Mouse (Mus musculus): ENCODE measurements at regions not wholly inside any gene's neighbourhood (a gene's known extent, or its start where the extent isn't known, plus 50 kb on each side); places are given as distances from the start of the nearest gene placed in this dataset.

- Histone ChIP-seq H3K27ac (replicated peaks; ENCODE audit: low read depth, low read length) (no peak overlapping the region), H3K36me3 (ENCODE audit: control insufficient read depth, insufficient read depth, low read length) (no peaks in the 10 kb centered on the region), H3K9ac (ENCODE audit: low read depth, low read length) (peak overlapping the region; percentile 52), H3K4me2 (ENCODE audit: low read depth, low read length) (peak overlapping the region; percentile 64), H3K4me3 (ENCODE audit: low read depth, low read length) (peak overlapping the region; percentile 38), H3K9me3 (ENCODE audit: control insufficient read depth, low read length) (no peaks in the 10 kb centered on the region), H3K27me3 (replicated peaks; ENCODE audit: control insufficient read depth, insufficient read depth, low read length) (no peaks in the 10 kb centered on the region), H3K4me1 (ENCODE audit: control insufficient read depth, insufficient read depth, low read length) (no peaks in the 10 kb centered on the region)
- ATAC-seq (ENCODE audit: low read depth) (peak; percentile 53; the same call in 1 of the 2 replicates), DNase-seq (ENCODE audit: low spot score) (peak; percentile 62)
- WGBS, result 15% methylated on average over 24 of the region's 26 CpGs
These were observed 55.7 kb upstream of the Hnrnpa3 start for GRCm38 (mm10) chr2:75603175-75603871.

DNA sequence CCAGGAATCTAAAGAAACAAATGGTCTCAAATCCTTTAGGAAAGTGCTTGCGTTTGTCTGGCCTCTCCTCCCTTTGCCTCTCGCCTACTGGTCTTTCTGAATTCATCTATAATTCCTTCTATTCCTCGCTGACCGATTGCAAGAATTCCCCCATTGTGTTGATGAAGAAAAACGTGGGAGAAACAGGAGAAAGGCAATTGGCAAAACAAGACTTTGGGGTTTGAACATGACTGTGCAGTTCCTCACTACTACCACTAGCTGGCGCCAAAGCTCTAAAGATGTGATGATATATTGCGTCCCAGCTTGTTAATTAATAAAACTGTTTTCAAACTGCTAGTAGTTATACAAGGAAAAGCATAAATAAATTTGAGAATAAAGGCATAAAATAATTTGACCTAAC lies 53.4 kb upstream of the Hnrnpa3 start:
- peak overlapping the region; percentile 49 for H3K9ac ChIP-seq (ENCODE audit: low read depth, low read length)
- DNase-seq (ENCODE audit: low spot score), result peak; percentile 77

DNA sequence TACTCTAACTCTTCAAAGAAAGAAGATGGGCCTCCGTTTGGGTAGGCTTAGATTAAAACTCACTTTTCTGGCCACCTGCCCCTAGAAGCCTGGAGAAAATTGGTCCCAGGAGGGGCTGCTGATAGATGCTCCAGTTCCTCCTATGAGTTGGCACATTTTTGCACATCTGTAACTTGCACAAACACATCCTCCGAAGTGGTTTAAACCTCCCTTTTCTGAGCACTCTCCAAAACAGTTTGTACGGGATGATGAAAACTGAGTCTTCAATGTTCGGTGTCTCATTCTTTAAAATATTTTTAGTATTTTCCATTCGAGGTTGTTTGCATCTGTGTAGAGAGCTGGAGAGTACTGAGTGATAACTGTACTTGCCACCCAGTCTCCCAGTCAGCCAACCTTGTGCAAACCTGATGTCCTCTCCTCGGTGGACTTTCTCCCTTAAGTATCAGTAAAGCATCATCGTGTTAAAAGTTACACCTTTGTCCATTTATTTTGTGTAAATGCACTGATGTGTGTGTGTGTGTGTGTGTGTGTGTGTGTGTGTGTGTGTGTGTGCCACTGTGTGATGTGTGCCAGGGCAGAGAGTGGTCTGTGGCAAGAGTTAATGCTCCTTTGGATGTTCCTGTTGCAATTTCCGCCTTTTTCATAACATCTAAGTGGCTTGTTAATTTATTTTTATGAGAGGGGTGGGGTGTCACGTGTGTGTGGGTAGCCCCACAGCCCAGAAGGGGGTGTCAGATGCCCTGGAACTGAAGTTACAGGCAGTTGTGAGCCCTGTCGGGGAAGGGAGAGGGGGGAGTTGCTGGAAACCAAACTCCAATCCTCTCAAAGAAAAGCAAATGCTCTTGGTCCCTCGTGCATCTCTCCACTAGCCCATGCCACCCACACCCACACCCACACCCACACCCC lies 51.8 kb upstream of the Hnrnpa3 start:
- Histone ChIP-seq H3K27ac (replicated peaks; ENCODE audit: low read depth, low read length) (no peak overlapping the region), H3K4me3 (ENCODE audit: low read depth, low read length) (no peak overlapping the region), H3K4me2 (ENCODE audit: low read depth, low read length) (no peak overlapping the region), H3K4me1 (ENCODE audit: control insufficient read depth, insufficient read depth, low read length) (0 out of 2 replicates have a peak, but pooled peaks cover 2% of the 10 kb centered on the region), H3K27me3 (replicated peaks; ENCODE audit: control insufficient read depth, insufficient read depth, low read length) (peaks cover 7% of the 10 kb centered on the region; the same call in 1 of the 2 replicates), H3K9me3 (ENCODE audit: control insufficient read depth, low read length) (no peaks in the 10 kb centered on the region), H3K9ac (ENCODE audit: low read depth, low read length) (no peak overlapping the region), H3K36me3 (ENCODE audit: control insufficient read depth, insufficient read depth, low read length) (no peaks in the 10 kb centered on the region)
- ATAC-seq (ENCODE audit: low read depth) (no peak), DNase-seq (ENCODE audit: low spot score) (no peak)
- 60% methylated on average over 11 of the region's 11 CpGs for WGBS

More for the DNA sequence above, 53.4 kb upstream of the Hnrnpa3 start:
- no peak overlapping the region for H3K27ac ChIP-seq (replicated peaks; ENCODE audit: low read depth, low read length)
- no peaks in the 10 kb centered on the region for H3K36me3 ChIP-seq (ENCODE audit: control insufficient read depth, insufficient read depth, low read length)
- 4% methylated on average over 7 of the region's 7 CpGs for WGBS
- no peaks in the 10 kb centered on the region for H3K9me3 ChIP-seq (ENCODE audit: control insufficient read depth, low read length)
- H3K27me3 ChIP-seq (replicated peaks; ENCODE audit: control insufficient read depth, insufficient read depth, low read length), result peaks cover 7% of the 10 kb centered on the region; the same call in 1 of the 2 replicates
- H3K4me3 ChIP-seq (ENCODE audit: low read depth, low read length), result no peak overlapping the region
- ATAC-seq (ENCODE audit: low read depth), result no peak
- H3K4me2 ChIP-seq (ENCODE audit: low read depth, low read length), result 0 out of 2 replicates have a peak overlapping the region, but pooled peaks have one; percentile 23
- 0 out of 2 replicates have a peak, but pooled peaks cover 2% of the 10 kb centered on the region for H3K4me1 ChIP-seq (ENCODE audit: control insufficient read depth, insufficient read depth, low read length)

GRCm38 (mm10) chr2:75607958-75608357 lies 51.1 kb upstream of the Hnrnpa3 start:
- no peak overlapping the region for H3K4me2 ChIP-seq (ENCODE audit: low read depth, low read length)
- H3K36me3 ChIP-seq (ENCODE audit: control insufficient read depth, insufficient read depth, low read length), result no peaks in the 10 kb centered on the region
- DNase-seq (ENCODE audit: low spot score) (no peak), ATAC-seq (ENCODE audit: low read depth) (no peak)
- H3K9me3 ChIP-seq (ENCODE audit: control insufficient read depth, low read length), result no peaks in the 10 kb centered on the region
- H3K9ac ChIP-seq (ENCODE audit: low read depth, low read length), result no peak overlapping the region
- WGBS, result 60% methylated on average over 10 of the region's 10 CpGs
- peaks cover 7% of the 10 kb centered on the region; the same call in 1 of the 2 replicates for H3K27me3 ChIP-seq (replicated peaks; ENCODE audit: control insufficient read depth, insufficient read depth, low read length)
- H3K4me1 ChIP-seq (ENCODE audit: control insufficient read depth, insufficient read depth, low read length), result peaks cover 8% of the 10 kb centered on the region; the same call in 1 of the 2 replicates
- no peak overlapping the region for H3K27ac ChIP-seq (replicated peaks; ENCODE audit: low read depth, low read length)
- no peak overlapping the region for H3K4me3 ChIP-seq (ENCODE audit: low read depth, low read length)

GRCm38 (mm10) chr2:75608482-75608881 lies 50.6 kb upstream of the Hnrnpa3 start:
- no peak overlapping the region for H3K9ac ChIP-seq (ENCODE audit: low read depth, low read length)
- no peaks in the 10 kb centered on the region for H3K36me3 ChIP-seq (ENCODE audit: control insufficient read depth, insufficient read depth, low read length)
- no peaks in the 10 kb centered on the region for H3K9me3 ChIP-seq (ENCODE audit: control insufficient read depth, low read length)
- H3K4me3 ChIP-seq (ENCODE audit: low read depth, low read length), result no peak overlapping the region
- WGBS, result 53% methylated on average over 15 of the region's 15 CpGs
- DNase-seq (ENCODE audit: low spot score) (no peak), ATAC-seq (ENCODE audit: low read depth) (no peak)
- peaks cover 8% of the 10 kb centered on the region; the same call in 1 of the 2 replicates for H3K4me1 ChIP-seq (ENCODE audit: control insufficient read depth, insufficient read depth, low read length)
- H3K4me2 ChIP-seq (ENCODE audit: low read depth, low read length), result peak overlapping the region; percentile 56
- H3K27ac ChIP-seq (replicated peaks; ENCODE audit: low read depth, low read length), result no peak overlapping the region
- H3K27me3 ChIP-seq (replicated peaks; ENCODE audit: control insufficient read depth, insufficient read depth, low read length), result peaks cover 7% of the 10 kb centered on the region; the same call in 1 of the 2 replicates

DNA sequence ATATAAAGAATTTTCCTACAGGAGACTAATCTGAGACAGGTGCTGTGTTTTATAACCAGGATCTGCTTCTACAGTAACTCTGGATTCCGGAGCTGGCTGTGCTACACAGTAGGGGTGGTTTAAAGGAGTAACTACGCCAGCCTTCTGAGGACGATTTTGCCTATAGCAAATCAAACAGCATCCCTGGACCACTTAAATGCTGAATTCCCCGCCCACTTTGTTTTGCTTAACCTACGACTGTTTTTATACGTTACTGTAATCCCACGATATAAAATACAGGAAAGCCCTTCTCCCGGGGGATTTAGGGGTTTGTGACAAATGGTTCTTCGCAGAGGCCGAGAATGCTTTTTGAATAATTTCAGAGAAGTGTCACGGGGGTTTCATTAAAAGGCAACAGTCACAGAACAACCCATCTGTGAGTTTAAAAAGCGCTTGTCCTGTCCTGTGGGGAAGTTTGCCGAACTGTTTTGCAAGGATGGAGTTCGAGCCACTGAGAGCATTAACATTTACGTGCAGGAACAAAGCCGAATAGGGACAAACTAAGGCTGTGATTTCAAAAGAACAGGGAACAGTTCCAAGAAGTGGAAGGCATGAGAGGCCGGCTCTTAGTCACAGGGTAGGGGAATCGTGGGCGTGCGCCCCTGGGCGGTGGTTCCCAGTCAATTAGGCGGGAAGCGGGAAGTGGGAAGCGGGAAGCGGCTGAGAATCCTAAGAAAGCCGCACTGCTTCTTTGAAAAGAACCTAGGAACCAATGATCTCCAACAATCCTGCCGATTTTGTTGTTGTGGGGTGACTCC lies 49.7 kb upstream of the Hnrnpa3 start:
- peak; percentile 82 for DNase-seq (ENCODE audit: low spot score)
- H3K4me3 ChIP-seq (ENCODE audit: low read depth, low read length), result peak overlapping the region; percentile 30
- H3K27ac ChIP-seq (replicated peaks; ENCODE audit: low read depth, low read length), result peak overlapping the region; percentile 25
- 0 out of 2 replicates have a peak, but pooled peaks have one; percentile 39 for ATAC-seq (ENCODE audit: low read depth)
- peaks cover 8% of the 10 kb centered on the region; the same call in 1 of the 2 replicates for H3K4me1 ChIP-seq (ENCODE audit: control insufficient read depth, insufficient read depth, low read length)
- peak overlapping the region; percentile 46 for H3K9ac ChIP-seq (ENCODE audit: low read depth, low read length)
- H3K36me3 ChIP-seq (ENCODE audit: control insufficient read depth, insufficient read depth, low read length), result no peaks in the 10 kb centered on the region
- H3K27me3 ChIP-seq (replicated peaks; ENCODE audit: control insufficient read depth, insufficient read depth, low read length), result peaks cover 7% of the 10 kb centered on the region; the same call in 1 of the 2 replicates
- H3K4me2 ChIP-seq (ENCODE audit: low read depth, low read length), result peak overlapping the region; percentile 56
- WGBS, result 13% methylated on average over 27 of the region's 27 CpGs
- no peaks in the 10 kb centered on the region for H3K9me3 ChIP-seq (ENCODE audit: control insufficient read depth, low read length)
